Mouse (Mus musculus) lung, postnatal 0 days (tissue): ENCODE measurements around the gene Eef2k. TPM values are rescaled to one million over a fixed set of nuclear protein-coding genes. Genes with fewer than 3 reads are reported as not detected.
A peak's percentile ranks its signal among the peaks of the same experiment; 100 is the strongest.

Experiments
- ATAC-seq: fragments of 200-750 bp; cut with Nextera tagmentation; 2 replicates; pipeline ENCODE4 v1.8.0; 2017; ENCODE audit warnings: moderate library complexity
- DNase-seq: peaks from one replicate; pipeline ENCODE4 v3.0.0-alpha.2; 2016; ENCODE audit warnings: low spot score
- H3K27ac ChIP-seq: fragments of 300-500 bp; sonication (generic); 2 replicates; pipeline ENCODE4 v1.5.1; 2014; ENCODE audit warnings: antibody characterized with exemption, mild to moderate bottlenecking, low read length, mixed read lengths
- H3K27me3 ChIP-seq: fragments of 300-500 bp; sonication (generic); replicated peaks from 2 replicates; pipeline ENCODE4 v1.6.1; 2014; ENCODE audit warnings: low read length, mixed read lengths; ENCODE audit not compliant: insufficient read depth
- H3K36me3 ChIP-seq: fragments of 300-500 bp; sonication (generic); 2 replicates; pipeline ENCODE4 v1.6.1; 2014; ENCODE audit warnings: low read length, mixed read lengths; ENCODE audit not compliant: insufficient read depth
- H3K4me1 ChIP-seq: fragments of 300-500 bp; sonication (generic); 2 replicates; pipeline ENCODE4 v1.6.1; 2014; ENCODE audit warnings: antibody characterized with exemption, low read depth, low read length, mixed read lengths; ENCODE audit not compliant: insufficient read depth
- H3K4me2 ChIP-seq: fragments of 300-500 bp; sonication (generic); replicated peaks from 2 replicates; pipeline ENCODE4 v1.6.1; 2014; ENCODE audit warnings: low read depth, mild to moderate bottlenecking, low read length, moderate library complexity, mixed read lengths
- H3K4me3 ChIP-seq: fragments of 300-500 bp; sonication (generic); 2 replicates; pipeline ENCODE4 v1.5.1; 2014; ENCODE audit warnings: low read depth, low read length
- H3K9ac ChIP-seq: fragments of 300-500 bp; sonication (generic); replicated peaks from 2 replicates; pipeline ENCODE4 v1.6.1; 2014; ENCODE audit warnings: low read depth, mild to moderate bottlenecking
- H3K9me3 ChIP-seq: fragments of 300-500 bp; sonication (generic); 2 replicates; pipeline ENCODE4 v1.6.1; 2016; ENCODE audit warnings: low read length, mixed read lengths
- CTCF ChIP-seq: IDR thresholded peaks from 2 replicates; pipeline ENCODE4 v1.5.1; 2016; ENCODE audit warnings: antibody characterized with exemption, mild to moderate bottlenecking
- EP300 ChIP-seq: IDR thresholded peaks from 2 replicates; pipeline ENCODE4 v1.6.1; 2016; ENCODE audit warnings: antibody characterized with exemption, mild to moderate bottlenecking, control low read depth
- WGBS: fragments of 180-500 bp; shearing (Covaris S2); extraction: QIAGEN DNeasy Blood & Tissue Kit; methylation state at CpG from one replicate; pipeline ENCODE4 v1.1.7; 2014; 5-methylcytosine and 5-hydroxymethylcytosine counted together
- polyA plus RNA-seq: library from polyadenylated mRNA; unstranded; fragments of >200 nt; fragmentation: Nextera tagmentation; extraction: Ambion mirVana; gene quantifications from 2 replicates; pipeline ENCODE4 v1.2.1, GENCODE M21; 2015

The Eef2k gene
- polyA plus RNA-seq, 1 experiment from 2014 or later: 16.8 TPM

DNA sequence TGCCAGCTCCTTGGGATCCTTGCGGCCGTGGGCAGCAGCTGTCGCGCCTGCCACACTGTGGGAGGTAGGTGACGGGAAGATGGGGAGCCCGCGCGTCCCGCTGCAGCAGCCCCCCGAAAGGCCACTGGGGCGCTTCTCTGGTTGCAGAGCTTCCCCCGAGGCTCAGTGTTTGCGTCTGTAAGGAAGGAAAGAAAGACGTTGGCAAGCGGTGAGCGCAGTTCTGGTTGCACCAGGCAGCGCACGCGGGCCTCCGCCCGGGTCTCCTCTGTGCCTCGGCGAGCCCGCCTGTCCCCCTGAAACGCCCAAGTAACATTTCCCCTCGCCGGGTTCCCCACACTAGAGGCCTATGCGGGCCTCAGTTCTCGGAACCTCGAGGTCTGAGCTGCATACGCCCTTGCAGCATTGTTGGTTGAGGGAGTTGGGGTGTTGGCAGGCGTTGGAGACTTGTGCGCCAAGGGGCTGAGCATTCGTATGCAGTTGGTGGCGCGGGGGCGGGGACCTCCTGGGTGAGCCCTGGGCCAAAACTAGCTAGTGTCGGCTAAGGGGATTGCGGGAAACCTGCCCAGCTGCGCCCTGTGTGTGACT is 498 bp downstream of the Eef2k start:
- Histone ChIP-seq H3K4me1 (peaks cover 13% of the 10 kb centered on the region; the same call in 1 of the 2 replicates), H3K4me2 (peak overlapping the region; percentile 97), H3K27me3 (no peaks in the 10 kb centered on the region), H3K36me3 (no peaks in the 10 kb centered on the region), H3K9me3 (no peaks in the 10 kb centered on the region), H3K9ac (peak overlapping the region; percentile 65), H3K4me3 (peak overlapping the region; percentile 65), H3K27ac (peak overlapping the region; percentile 90)
- WGBS: 0% methylated on average over 40 of the region's 40 CpGs
- TF ChIP-seq EP300 (no peak), CTCF (no peak)
- ATAC-seq: peak; percentile 77
- peak; percentile 90 for DNase-seq

DNA sequence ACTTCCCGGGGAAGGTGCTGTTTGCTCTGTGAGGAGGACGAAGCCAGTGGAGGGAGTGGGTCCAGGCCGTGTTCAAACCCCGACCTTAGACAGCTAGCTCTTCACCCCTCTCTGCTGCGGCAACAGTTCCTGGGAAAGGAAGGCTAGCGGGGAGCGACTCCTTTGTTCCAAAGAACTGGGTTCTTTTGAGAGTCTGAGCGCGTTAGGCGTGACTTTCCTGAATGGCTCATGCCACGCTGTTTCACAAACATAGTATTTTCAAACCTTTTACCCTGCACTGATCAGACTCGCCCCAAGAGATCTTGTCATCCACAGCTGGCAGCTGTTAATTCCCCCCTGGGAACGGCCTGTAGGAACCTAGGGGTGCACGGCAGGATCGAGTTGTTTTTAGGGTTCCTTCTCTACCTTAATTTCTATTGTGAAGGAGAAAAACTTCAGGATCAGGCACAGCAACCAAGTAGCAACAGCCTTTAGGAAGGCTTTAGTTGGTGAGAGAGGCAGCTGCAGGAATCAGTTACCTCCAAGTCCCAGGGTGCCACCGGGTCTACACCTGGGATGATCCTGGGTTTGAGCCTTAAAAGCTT is 1.3 kb downstream of the Eef2k start:
- H3K9ac ChIP-seq: peak overlapping the region; percentile 65
- WGBS: 3% methylated on average over 16 of the region's 16 CpGs
- H3K4me2 ChIP-seq: peak overlapping the region; percentile 97
- no peaks in the 10 kb centered on the region for H3K36me3 ChIP-seq
- no peaks in the 10 kb centered on the region for H3K9me3 ChIP-seq
- no peak; the same call in 1 of the 2 replicates for ATAC-seq
- peaks cover 13% of the 10 kb centered on the region; the same call in 1 of the 2 replicates for H3K4me1 ChIP-seq
- DNase-seq: no peak
- 0 out of 2 replicates have a peak overlapping the region, but pooled peaks have one; percentile 90 for H3K27ac ChIP-seq
- peak overlapping the region; percentile 65 for H3K4me3 ChIP-seq
- TF ChIP-seq CTCF: no peak
- TF ChIP-seq EP300: no peak
- no peaks in the 10 kb centered on the region for H3K27me3 ChIP-seq

DNA sequence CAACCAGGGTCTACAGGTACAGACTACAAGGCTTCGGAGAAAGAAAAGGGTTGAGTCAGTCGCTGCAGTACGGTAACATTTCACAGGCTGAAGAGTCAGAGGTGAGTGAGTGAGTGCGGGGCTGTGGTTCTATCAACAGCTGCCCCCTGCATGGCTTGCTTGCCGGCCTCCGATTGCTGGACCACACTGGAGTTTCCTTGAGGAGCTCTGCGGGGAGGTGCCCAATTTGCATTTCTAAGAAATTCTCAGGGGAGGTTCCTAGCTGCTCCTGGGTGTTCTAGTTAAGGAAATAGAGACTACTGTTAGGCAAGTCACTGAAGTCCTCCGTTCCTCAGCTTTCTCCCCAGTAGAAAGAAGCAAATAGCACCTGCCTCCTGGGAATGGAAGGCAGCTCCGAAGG is 2.1 kb downstream of the Eef2k start:
- Histone ChIP-seq H3K4me1 (peaks cover 13% of the 10 kb centered on the region; the same call in 1 of the 2 replicates), H3K4me3 (peak overlapping the region; percentile 65; the same call in 1 of the 2 replicates), H3K27me3 (no peaks in the 10 kb centered on the region), H3K36me3 (no peaks in the 10 kb centered on the region), H3K9ac (0 out of 2 replicates have a peak overlapping the region, but pooled peaks have one; percentile 65), H3K4me2 (peak overlapping the region; percentile 97), H3K27ac (no peak overlapping the region), H3K9me3 (no peaks in the 10 kb centered on the region)
- ATAC-seq (no peak), DNase-seq (no peak)
- 33% methylated on average over 9 of the region's 9 CpGs for WGBS
- TF ChIP-seq CTCF: no peak
- no peak for TF ChIP-seq EP300

DNA sequence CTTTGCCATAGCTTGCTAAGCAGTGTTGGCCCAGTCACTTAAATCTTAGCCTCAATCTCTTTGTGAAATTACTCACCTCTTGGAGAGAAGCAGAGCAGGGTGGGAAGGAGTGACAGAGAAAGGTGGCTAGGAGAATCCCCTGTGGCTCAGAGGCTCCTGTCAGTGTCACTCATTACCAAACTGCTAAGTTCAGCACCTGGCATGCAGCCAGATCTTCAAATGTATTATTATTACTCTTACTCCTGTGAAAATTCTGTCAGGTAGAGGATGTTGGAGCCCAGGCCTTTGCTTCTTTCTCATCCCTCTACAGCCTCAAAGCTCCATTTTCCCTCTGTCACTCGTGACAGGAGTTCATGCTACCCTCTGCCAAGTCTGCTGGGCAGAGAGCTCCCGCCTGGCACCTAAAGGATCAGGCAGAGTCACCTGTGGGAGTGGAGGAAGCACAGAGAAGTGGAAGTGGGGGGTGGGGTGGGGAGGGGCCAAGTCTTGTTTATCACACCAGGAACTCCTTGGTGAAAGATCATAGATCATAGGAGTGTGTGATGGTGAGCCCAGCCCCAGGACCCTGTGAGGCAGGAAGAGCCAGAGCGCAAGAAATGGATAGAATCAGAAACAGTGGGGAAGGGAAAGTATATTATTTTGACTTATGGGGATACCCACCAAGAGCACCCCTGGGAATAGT is 6.3 kb downstream of the Eef2k start:
- H3K9ac ChIP-seq: no peak overlapping the region
- ATAC-seq (no peak), DNase-seq (no peak)
- H3K36me3 ChIP-seq: no peaks in the 10 kb centered on the region
- no peaks in the 10 kb centered on the region for H3K9me3 ChIP-seq
- TF ChIP-seq CTCF (no peak), EP300 (no peak)
- peaks cover 23% of the 10 kb centered on the region; the same call in 1 of the 2 replicates for H3K4me1 ChIP-seq
- no peaks in the 10 kb centered on the region for H3K27me3 ChIP-seq
- WGBS: 86% methylated on average over 3 of the region's 3 CpGs
- H3K27ac ChIP-seq: no peak overlapping the region
- no peak overlapping the region for H3K4me2 ChIP-seq
- no peak overlapping the region for H3K4me3 ChIP-seq

- H3K27me3 ChIP-seq: no peaks in the 10 kb centered on the region
- ATAC-seq (no peak), DNase-seq (no peak)
- H3K9me3 ChIP-seq: no peaks in the 10 kb centered on the region
- WGBS: 82% methylated on average over 3 of the region's 3 CpGs
- no peak overlapping the region for H3K27ac ChIP-seq
- H3K9ac ChIP-seq: no peak overlapping the region
- H3K4me3 ChIP-seq: no peak overlapping the region
- no peaks in the 10 kb centered on the region for H3K36me3 ChIP-seq
- H3K4me1 ChIP-seq: peaks cover 17% of the 10 kb centered on the region; the same call in 1 of the 2 replicates
- no peak overlapping the region for H3K4me2 ChIP-seq
- TF ChIP-seq CTCF: no peak
- no peak for TF ChIP-seq EP300
Observed at GRCm38 (mm10) chr7:120850165-120850564, 7.5 kb downstream of the Eef2k start.

- no peak overlapping the region for H3K27ac ChIP-seq
- TF ChIP-seq EP300 (no peak), CTCF (no peak)
- DNase-seq (no peak), ATAC-seq (no peak)
- no peaks in the 10 kb centered on the region for H3K9me3 ChIP-seq
- no peak overlapping the region for H3K9ac ChIP-seq
- no peaks in the 10 kb centered on the region for H3K36me3 ChIP-seq
- H3K4me1 ChIP-seq: peaks cover 15% of the 10 kb centered on the region; the same call in 1 of the 2 replicates
- H3K27me3 ChIP-seq: no peaks in the 10 kb centered on the region
- WGBS: 75% methylated on average over 11 of the region's 11 CpGs
- H3K4me3 ChIP-seq: no peak overlapping the region
- no peak overlapping the region for H3K4me2 ChIP-seq
Observed at GRCm38 (mm10) chr7:120859854-120860253, 17.2 kb downstream of the Eef2k start.
